Mouse (Mus musculus) bone marrow, adult 2 months (tissue): ENCODE results near the gene Lst1. TPM values are rescaled to one million over a fixed set of nuclear protein-coding genes. Genes with fewer than 3 reads are reported as not detected.

Experiments
- H3K27ac ChIP-seq: fragments of 200-500 bp; 2 replicates; pipeline ENCODE4 v1.5.1; 2012; ENCODE audit warnings: low read depth, mild to moderate bottlenecking, control low read depth, inconsistent platforms, low read length; ENCODE audit not compliant: control insufficient read depth, poor library complexity, insufficient read depth
- H3K4me1 ChIP-seq: fragments of 200-500 bp; 2 replicates; pipeline ENCODE4 v1.6.1; 2011; ENCODE audit warnings: low read length; ENCODE audit not compliant: control insufficient read depth, insufficient read depth
- H3K4me3 ChIP-seq: fragments of 200-500 bp; replicated peaks from 2 replicates; pipeline ENCODE3; 2011; ENCODE audit warnings: mild to moderate bottlenecking, low read depth, low read length, control low read depth; ENCODE audit not compliant: control insufficient read depth
- CTCF ChIP-seq: fragments of 200-500 bp; IDR thresholded peaks from 2 replicates; pipeline ENCODE4 v1.5.1; 2011; ENCODE audit warnings: low read length, control low read depth; ENCODE audit not compliant: control insufficient read depth, insufficient read depth
- POLR2A ChIP-seq: fragments of 200-500 bp; IDR thresholded peaks from 2 replicates; pipeline ENCODE4 v1.6.1; 2011; ENCODE audit warnings: low read depth, mild to moderate bottlenecking, control low read depth, low read length, borderline replicate concordance; ENCODE audit not compliant: control insufficient read depth
- WGBS: fragments of 180-500 bp; shearing (Covaris S2); methylation state at CpG from one replicate; pipeline ENCODE4 v1.1.7; 2018; 5-methylcytosine and 5-hydroxymethylcytosine counted together
- polyA plus RNA-seq: library from polyadenylated mRNA; stranded (reverse); fragments of >200 nt; gene quantifications from 2 replicates; pipeline ENCODE4 v1.2.4, GENCODE M21; 2011; ENCODE audit warnings: low replicate concordance; ENCODE audit not compliant: missing spikeins, insufficient read depth, insufficient read length

Gene Lst1
- polyA plus RNA-seq, 1 experiment = 139 TPM

DNA sequence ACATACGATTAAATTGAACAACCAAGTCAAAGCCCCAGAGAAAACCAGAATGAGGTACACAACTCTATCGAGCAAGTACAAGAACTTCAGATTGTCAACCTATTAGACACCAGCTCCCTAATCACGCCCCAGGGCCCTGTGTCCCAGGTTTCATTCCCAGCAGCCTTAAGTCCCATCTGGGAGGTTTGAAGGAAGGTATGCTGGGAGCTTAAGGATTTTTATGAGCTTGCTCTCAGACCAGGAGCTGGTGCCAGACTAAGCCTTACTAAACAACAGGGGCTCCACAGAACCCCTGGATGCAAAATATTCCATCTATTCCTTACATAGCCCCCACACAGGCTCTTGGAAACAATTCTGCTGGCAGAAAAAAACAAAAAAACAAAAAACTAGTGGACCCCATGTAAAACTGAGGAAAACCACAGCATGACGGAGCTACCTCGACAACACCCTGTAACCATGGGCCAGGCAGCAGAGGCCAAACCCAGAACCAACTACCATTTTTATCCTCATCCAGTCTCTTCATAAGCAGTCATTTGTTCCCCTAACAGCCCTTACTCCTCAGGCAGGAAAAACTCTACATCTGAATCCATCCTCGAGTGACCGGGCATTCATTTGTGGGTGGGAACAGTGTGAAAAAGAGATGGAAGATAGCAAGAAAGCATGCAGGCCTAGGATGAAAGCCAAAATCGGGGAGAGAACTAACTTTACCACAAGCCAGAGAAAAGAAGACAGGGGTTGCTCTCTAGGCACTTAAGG is 24.7 kb downstream of the Lst1 start:
- no peak for TF ChIP-seq POLR2A
- TF ChIP-seq CTCF = no peak
- WGBS = 6% methylated on average over 8 of the region's 8 CpGs
- peaks cover 4% of the 10 kb centered on the region; the same call in 1 of the 2 replicates for H3K4me1 ChIP-seq

DNA sequence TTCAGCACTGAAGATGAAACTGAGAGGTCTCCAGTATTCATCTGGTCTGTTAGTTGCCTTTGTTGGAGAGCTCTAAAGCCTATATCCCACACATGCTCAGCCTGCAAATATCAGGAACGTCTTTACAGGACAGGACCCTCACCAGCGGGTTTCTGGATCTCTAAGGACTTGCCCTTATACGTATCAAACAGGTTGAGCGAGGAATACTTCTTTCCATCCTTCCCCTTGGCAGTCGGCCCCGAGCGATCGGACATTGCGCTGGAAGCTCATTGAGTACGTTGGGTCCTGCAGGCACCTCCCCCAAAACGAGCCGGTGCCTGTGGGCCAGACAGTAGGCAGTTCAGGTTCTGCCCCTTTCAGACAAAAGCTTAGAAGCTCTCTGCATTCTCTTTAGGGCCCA is 25.5 kb downstream of the Lst1 start:
- Histone ChIP-seq H3K27ac (no peak overlapping the region), H3K4me3 (no peak overlapping the region), H3K4me1 (peaks cover 4% of the 10 kb centered on the region; the same call in 1 of the 2 replicates)
- TF ChIP-seq CTCF (no peak), POLR2A (no peak)
- WGBS = 42% methylated on average over 12 of the region's 12 CpGs

More for the DNA sequence above, 24.7 kb downstream of the Lst1 start:
- peak overlapping the region; percentile 95; the same call in 1 of the 2 replicates for H3K27ac ChIP-seq
- peak overlapping the region; percentile 73 for H3K4me3 ChIP-seq

GRCm38 (mm10) chr17:35162121-35162520 is 26.1 kb downstream of the Lst1 start:
- TF ChIP-seq CTCF (no peak), POLR2A (no peak)
- no peak overlapping the region for H3K27ac ChIP-seq
- H3K4me3 ChIP-seq = no peak overlapping the region
- 79% methylated on average over 14 of the region's 14 CpGs for WGBS
- H3K4me1 ChIP-seq = peaks cover 4% of the 10 kb centered on the region; the same call in 1 of the 2 replicates

DNA sequence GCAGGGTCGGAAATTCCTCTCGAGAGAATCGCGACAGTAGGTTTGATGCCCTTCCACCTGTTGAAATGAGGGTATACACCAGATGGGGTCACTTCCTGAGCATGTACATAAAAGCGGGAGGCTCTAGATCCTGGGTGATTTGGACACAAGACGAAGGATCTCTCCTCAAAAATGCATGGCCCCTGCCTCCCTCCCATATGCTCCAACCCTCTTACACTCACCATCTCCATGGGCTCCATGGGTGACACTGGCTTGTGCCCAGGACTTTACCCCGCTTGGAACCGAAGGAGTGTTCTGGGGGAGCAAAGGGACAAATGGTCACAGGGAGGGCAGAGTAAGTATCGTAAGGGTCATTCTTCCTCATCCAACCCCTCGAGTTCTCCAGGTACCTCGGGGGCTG is 26.8 kb downstream of the Lst1 start:
- Histone ChIP-seq H3K4me3 (no peak overlapping the region), H3K4me1 (peaks cover 3% of the 10 kb centered on the region; the same call in 1 of the 2 replicates), H3K27ac (no peak overlapping the region)
- WGBS = 80% methylated on average over 11 of the region's 11 CpGs
- TF ChIP-seq CTCF (no peak), POLR2A (no peak)

- Histone ChIP-seq H3K27ac (no peak overlapping the region), H3K4me3 (no peak overlapping the region), H3K4me1 (peaks cover 2% of the 10 kb centered on the region; the same call in 1 of the 2 replicates)
- WGBS = 87% methylated on average over 7 of the region's 7 CpGs
- TF ChIP-seq CTCF = no peak
- no peak for TF ChIP-seq POLR2A
These were observed 28.6 kb downstream of the Lst1 start for GRCm38 (mm10) chr17:35159638-35160037.

DNA sequence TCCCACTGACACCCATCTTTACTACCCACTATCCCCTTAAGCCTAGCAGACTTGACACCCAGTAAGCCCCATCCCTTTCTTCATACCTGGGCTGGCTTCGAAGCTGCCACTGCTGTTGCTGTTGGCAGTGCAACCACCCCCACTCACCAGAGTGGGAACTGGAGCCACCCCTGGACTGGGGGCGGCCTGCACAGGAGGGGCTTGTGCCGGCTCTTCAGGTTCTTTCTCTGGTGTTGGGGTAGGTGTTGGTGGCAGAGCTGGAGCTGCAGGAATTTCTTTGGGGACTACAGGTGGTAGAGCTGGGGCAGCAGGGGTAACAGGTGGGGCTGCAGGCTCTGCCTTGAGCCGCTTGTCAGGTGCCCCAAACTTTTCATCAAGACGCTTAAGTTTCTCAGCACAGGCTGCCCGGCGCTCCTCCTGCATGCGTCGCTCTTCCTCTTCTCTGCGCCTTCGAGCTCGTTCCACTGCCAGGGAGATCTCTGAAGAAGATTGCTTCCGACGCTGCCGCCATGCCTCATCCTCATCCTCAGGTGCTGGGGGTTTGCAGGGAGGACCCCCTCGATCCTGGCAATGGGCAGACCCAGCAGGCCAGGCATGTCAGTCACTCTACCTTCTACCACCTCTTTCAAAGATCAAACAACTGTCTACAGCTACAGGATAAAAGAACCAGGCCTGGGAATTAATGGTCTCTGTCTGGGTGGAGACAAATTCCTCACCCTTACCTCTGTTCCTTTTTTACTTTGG is 29.2 kb downstream of the Lst1 start:
- TF ChIP-seq CTCF (no peak), POLR2A (no peak)
- H3K4me1 ChIP-seq = peaks cover 2% of the 10 kb centered on the region; the same call in 1 of the 2 replicates
- 92% methylated on average over 16 of the region's 16 CpGs for WGBS

GRCm38 (mm10) chr17:35157661-35158175 is 30.5 kb downstream of the Lst1 start:
- TF ChIP-seq CTCF (no peak), POLR2A (no peak)
- Histone ChIP-seq H3K4me3 (no peak overlapping the region), H3K27ac (no peak overlapping the region), H3K4me1 (peaks cover under 1% of the 10 kb centered on the region; the same call in 1 of the 2 replicates)
- 95% methylated on average over 8 of the region's 8 CpGs for WGBS

More for the DNA sequence above, 29.2 kb downstream of the Lst1 start:
- Histone ChIP-seq H3K4me3 (no peak overlapping the region), H3K27ac (no peak overlapping the region)

DNA sequence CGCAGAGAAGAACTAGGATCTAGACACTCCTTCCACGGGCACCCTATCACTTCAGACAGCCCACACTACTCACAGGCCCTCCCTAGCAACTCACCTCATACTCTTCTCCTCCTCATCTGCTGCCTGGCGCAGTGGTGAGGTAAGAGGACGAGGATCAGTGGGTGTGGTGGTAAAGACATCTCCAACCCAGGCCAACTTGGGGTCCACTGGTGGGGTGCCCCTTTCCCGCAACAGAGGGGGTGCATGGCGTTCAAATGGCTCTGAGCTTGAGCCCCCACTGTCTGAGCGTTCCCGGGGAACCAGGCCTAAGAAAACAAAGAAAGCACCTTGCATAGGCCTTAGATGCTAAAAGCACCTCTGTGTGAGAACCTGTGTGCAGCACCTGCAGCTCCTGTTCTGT is 31.0 kb downstream of the Lst1 start:
- no peak overlapping the region for H3K27ac ChIP-seq
- TF ChIP-seq CTCF = no peak
- TF ChIP-seq POLR2A = no peak
- H3K4me3 ChIP-seq = no peak overlapping the region
- no peaks in the 10 kb centered on the region for H3K4me1 ChIP-seq
- 87% methylated on average over 8 of the region's 8 CpGs for WGBS
